Comparison of ENCODE assay signal across 1 mouse cellular context in the genomic region with DNA sequence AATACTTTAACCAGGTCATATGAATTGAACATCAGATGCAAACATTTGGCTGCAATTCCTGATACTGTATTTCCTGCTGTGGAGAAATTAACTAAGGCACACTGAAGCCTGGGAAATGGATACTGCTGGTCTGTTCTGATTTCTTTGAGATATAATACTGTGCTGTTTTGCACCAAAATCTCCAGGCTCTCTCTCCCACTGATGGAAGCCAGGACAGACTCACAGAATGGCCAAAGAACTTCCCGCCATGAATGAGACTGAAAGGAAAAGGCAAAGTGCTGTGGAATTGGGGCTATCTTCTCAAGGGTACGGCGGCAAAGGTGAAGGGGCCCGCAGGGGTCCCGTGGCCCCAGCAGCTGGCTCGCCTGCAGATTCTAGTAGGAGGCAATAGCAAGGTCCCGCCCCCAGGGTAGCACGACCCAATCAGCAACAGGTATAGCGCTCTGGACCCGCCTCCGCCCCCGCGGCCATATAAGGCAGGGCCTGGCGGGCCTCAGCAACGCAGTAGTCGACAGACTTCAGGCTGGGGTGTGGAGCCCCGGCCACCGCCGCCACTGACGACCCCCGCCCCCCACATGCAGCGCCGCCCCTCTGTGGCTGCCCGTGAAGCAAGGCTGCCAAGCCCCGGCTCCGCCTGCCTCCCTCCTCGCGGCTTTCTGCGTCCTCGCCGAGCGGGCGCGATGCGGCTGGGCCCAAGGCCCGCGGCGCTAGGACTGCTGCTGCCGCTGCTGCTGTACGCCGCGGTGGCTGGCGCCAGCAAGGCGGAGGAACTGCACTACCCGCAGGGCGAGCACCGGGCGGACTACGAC.
TF ChIP-seq lines count a peak whose summit lies in the region.

A gene (plus strand): TSS at position 474 of the 809 bp plus-strand sequence.

TF ChIP-seq in MEL, 35 proteins besides CTCF, POLR2A, EP300 and RAD21 (continued from another document):
- peak; percentile 25; the same call in 1 of the 2 replicates for TF ChIP-seq MXI1 (IDR thresholded peaks at IDR 0.05; ENCODE audit: low read depth, low read length)
